Mouse (Mus musculus) embryonic facial prominence, embryonic 14.5 days (tissue): Measurements from ENCODE around the gene Mrpl18. TPM values are rescaled to one million over a fixed set of nuclear protein-coding genes. Genes with fewer than 3 reads are reported as not detected.
A peak's percentile ranks its signal among the peaks of the same experiment; 100 is the strongest.
"Not testable (repeated sequence)": the region's sequence is repeated elsewhere in the genome, so short reads cannot be mapped to it uniquely, and the experiment has no call there.

ENCODE experiments used
- ATAC-seq: fragments of 200-750 bp; cut with Nextera tagmentation; 2 replicates; pipeline ENCODE4 v1.8.0; 2017; ENCODE audit warnings: low read depth, moderate number of reproducible peaks, moderate TSS enrichment
- DNase-seq: peaks from one replicate; pipeline ENCODE4 v3.0.0-alpha.2; 2015; ENCODE audit warnings: low spot score
- H3K27ac ChIP-seq: fragments of 300-500 bp; sonication (generic); replicated peaks from 2 replicates; pipeline ENCODE4 v1.5.1; 2014; ENCODE audit warnings: low read depth, mild to moderate bottlenecking, low read length, moderate library complexity
- H3K27me3 ChIP-seq: fragments of 300-500 bp; sonication (generic); replicated peaks from 2 replicates; pipeline ENCODE4 v1.6.1; 2014; ENCODE audit warnings: low read length; ENCODE audit not compliant: control insufficient read depth, insufficient read depth
- H3K36me3 ChIP-seq: fragments of 300-500 bp; sonication (generic); 2 replicates; pipeline ENCODE4 v1.6.1; 2014; ENCODE audit warnings: low read length, mixed read lengths; ENCODE audit not compliant: control insufficient read depth, insufficient read depth
- H3K4me1 ChIP-seq: fragments of 300-500 bp; sonication (generic); 2 replicates; pipeline ENCODE4 v1.6.1; 2014; ENCODE audit warnings: antibody characterized with exemption, low read length; ENCODE audit not compliant: control insufficient read depth, insufficient read depth
- H3K4me2 ChIP-seq: fragments of 300-500 bp; sonication (generic); 2 replicates; pipeline ENCODE4 v1.6.1; 2014; ENCODE audit warnings: low read depth, mild to moderate bottlenecking, low read length, moderate library complexity, mixed read lengths
- H3K4me3 ChIP-seq: fragments of 300-500 bp; sonication (generic); 2 replicates; pipeline ENCODE4 v1.5.1; 2014; ENCODE audit warnings: low read depth, mild to moderate bottlenecking, low read length
- H3K9ac ChIP-seq: fragments of 300-500 bp; sonication (generic); 2 replicates; pipeline ENCODE4 v1.6.1; 2014; ENCODE audit warnings: low read depth, mild to moderate bottlenecking, low read length, moderate library complexity, mixed read lengths
- H3K9me3 ChIP-seq: fragments of 300-500 bp; sonication (generic); 2 replicates; pipeline ENCODE4 v1.6.1; 2016; ENCODE audit warnings: low read length; ENCODE audit not compliant: control insufficient read depth
- WGBS: fragments of 180-500 bp; shearing (Covaris S2); extraction: QIAGEN DNeasy Blood & Tissue Kit; methylation state at CpG from one replicate; pipeline ENCODE4 v1.1.7; 2014; 5-methylcytosine and 5-hydroxymethylcytosine counted together
- polyA plus RNA-seq: library from polyadenylated mRNA; unstranded; fragments of >200 nt; fragmentation: Nextera tagmentation; extraction: Ambion mirVana; gene quantifications from 2 replicates; pipeline ENCODE4 v1.2.1, GENCODE M21; 2014

Mrpl18 gene
- 118 and 123 TPM in 2 replicates for polyA plus RNA-seq

GRCm38 (mm10) chr17:12915881-12916583 lies at the start of gene Mrpl18:
Gene Mrpl18, minus strand, starts transcription at chr17:12916345.
- H3K36me3 ChIP-seq = peaks cover 66% of the 10 kb centered on the region
- under 1% methylated on average over 50 of the region's 56 CpGs for WGBS

DNA sequence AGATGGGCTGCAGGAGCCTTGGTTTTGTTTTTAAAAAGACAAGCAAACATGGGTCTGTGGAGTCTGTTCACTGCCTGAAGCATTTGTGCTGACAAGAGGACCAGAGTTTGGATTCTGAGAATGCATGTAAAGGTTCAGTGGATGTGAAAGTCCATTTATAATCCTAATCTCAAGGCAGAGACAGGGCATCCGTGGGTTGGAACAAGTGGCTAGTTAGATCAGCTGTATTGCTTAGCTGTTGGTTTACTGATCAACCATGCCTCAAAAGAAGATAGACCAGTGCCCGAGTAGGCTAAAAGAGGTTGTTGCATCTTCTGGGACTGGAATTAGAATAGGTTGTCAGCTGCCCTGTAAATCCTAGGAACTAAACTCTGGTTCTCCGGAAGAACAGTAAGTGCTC lies 47.3 kb upstream of the Mrpl18 start:
- no peaks in the 10 kb centered on the region for H3K9me3 ChIP-seq
- H3K4me1 ChIP-seq = peaks cover 12% of the 10 kb centered on the region
- H3K27ac ChIP-seq = 0 out of 2 replicates have a peak overlapping the region, but pooled peaks have one; percentile 28
- 79% methylated on average over 3 of the region's 3 CpGs for WGBS
- peaks cover 32% of the 10 kb centered on the region for H3K36me3 ChIP-seq
- no peak overlapping the region for H3K4me3 ChIP-seq
- no peak for DNase-seq
- no peaks in the 10 kb centered on the region for H3K27me3 ChIP-seq
- no peak overlapping the region for H3K9ac ChIP-seq
- ATAC-seq = no peak
- H3K4me2 ChIP-seq = no peak overlapping the region

More at GRCm38 (mm10) chr17:12915881-12916583, at the start of gene Mrpl18:
- peak within 1 kb of the TSS; percentile 98 for H3K9ac ChIP-seq
- DNase-seq (peak; percentile 100), ATAC-seq (peak; percentile 99)
- peaks cover 10% of the 10 kb centered on the region; the same call in 1 of the 2 replicates for H3K4me1 ChIP-seq
- H3K4me2 ChIP-seq = peak within 1 kb of the TSS; percentile 90
- H3K9me3 ChIP-seq = no peaks in the 10 kb centered on the region
- no peaks in the 10 kb centered on the region for H3K27me3 ChIP-seq
- peak within 1 kb of the TSS; percentile 99 for H3K4me3 ChIP-seq
- H3K27ac ChIP-seq = peak within 1 kb of the TSS; percentile 93

- peaks cover 12% of the 10 kb centered on the region for H3K4me1 ChIP-seq
- 1% methylated on average over 18 of the region's 42 CpGs for WGBS
Measured at GRCm38 (mm10) chr17:12960331-12960873, 44.3 kb upstream of the Mrpl18 start, which contains the start of gene Acat2. Gene Acat2, minus strand, starts transcription at chr17:12960747.

DNA sequence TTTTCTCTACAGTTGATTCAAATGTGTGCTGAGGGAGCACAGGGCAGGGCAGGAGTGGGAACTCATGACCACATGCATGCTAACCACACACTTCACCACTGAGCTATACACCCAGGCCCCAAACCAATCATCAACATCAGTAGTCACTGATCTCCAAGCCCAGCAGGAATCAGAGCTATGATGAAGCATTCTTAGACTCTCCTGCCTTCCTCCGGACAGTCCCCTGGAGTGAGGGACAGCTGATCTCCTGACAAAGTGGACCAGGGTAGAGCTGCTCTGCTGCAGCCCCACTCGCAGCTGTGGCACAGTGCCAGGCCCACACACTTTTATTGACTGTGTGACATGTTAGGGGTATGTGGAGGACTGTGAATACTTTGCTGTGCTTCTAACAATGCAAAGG lies 43.2 kb upstream of the Mrpl18 start:
- H3K27me3 ChIP-seq, H3K9me3 ChIP-seq, ATAC-seq, DNase-seq, H3K27ac ChIP-seq, H3K4me3 ChIP-seq, H3K9ac ChIP-seq: not testable (repeated sequence)
- 43% methylated on average over 1 of the region's 2 CpGs for WGBS
- H3K4me1 ChIP-seq = peaks cover 12% of the 10 kb centered on the region
- peak overlapping the region; percentile 33; the same call in 1 of the 2 replicates for H3K4me2 ChIP-seq
- peaks cover 23% of the 10 kb centered on the region for H3K36me3 ChIP-seq

More at GRCm38 (mm10) chr17:12960331-12960873, 44.3 kb upstream of the Mrpl18 start, which contains the start of gene Acat2:
- Histone ChIP-seq H3K27ac (peak within 1 kb of the TSS; percentile 77), H3K4me3 (peak within 1 kb of the TSS; percentile 75), H3K4me2 (peak within 1 kb of the TSS; percentile 87), H3K27me3 (no peaks in the 10 kb centered on the region), H3K36me3 (peaks cover 26% of the 10 kb centered on the region), H3K9me3 (no peaks in the 10 kb centered on the region), H3K9ac (peak within 1 kb of the TSS; percentile 71)
- ATAC-seq (peak; percentile 99), DNase-seq (peak; percentile 97)

- DNase-seq = no peak
- peaks cover 42% of the 10 kb centered on the region for H3K36me3 ChIP-seq
- no peaks in the 10 kb centered on the region for H3K27me3 ChIP-seq
- H3K4me1 ChIP-seq = peaks cover 6% of the 10 kb centered on the region
- no peak for ATAC-seq
- no peak overlapping the region for H3K4me2 ChIP-seq
- H3K27ac ChIP-seq = no peak overlapping the region
- WGBS = 92% methylated on average over 8 of the region's 8 CpGs
- no peaks in the 10 kb centered on the region for H3K9me3 ChIP-seq
- H3K9ac ChIP-seq = no peak overlapping the region
- H3K4me3 ChIP-seq = no peak overlapping the region
Measured at GRCm38 (mm10) chr17:12956664-12957063, 40.5 kb upstream of the Mrpl18 start.

GRCm38 (mm10) chr17:12949669-12950068 lies 33.5 kb upstream of the Mrpl18 start:
- ATAC-seq (no peak), DNase-seq (no peak)
- Histone ChIP-seq H3K4me3 (no peak overlapping the region), H3K4me1 (no peaks in the 10 kb centered on the region), H3K9me3 (no peaks in the 10 kb centered on the region), H3K36me3 (peaks cover 69% of the 10 kb centered on the region), H3K9ac (no peak overlapping the region), H3K4me2 (no peak overlapping the region), H3K27me3 (no peaks in the 10 kb centered on the region), H3K27ac (no peak overlapping the region)
- 93% methylated on average over 5 of the region's 5 CpGs for WGBS

DNA sequence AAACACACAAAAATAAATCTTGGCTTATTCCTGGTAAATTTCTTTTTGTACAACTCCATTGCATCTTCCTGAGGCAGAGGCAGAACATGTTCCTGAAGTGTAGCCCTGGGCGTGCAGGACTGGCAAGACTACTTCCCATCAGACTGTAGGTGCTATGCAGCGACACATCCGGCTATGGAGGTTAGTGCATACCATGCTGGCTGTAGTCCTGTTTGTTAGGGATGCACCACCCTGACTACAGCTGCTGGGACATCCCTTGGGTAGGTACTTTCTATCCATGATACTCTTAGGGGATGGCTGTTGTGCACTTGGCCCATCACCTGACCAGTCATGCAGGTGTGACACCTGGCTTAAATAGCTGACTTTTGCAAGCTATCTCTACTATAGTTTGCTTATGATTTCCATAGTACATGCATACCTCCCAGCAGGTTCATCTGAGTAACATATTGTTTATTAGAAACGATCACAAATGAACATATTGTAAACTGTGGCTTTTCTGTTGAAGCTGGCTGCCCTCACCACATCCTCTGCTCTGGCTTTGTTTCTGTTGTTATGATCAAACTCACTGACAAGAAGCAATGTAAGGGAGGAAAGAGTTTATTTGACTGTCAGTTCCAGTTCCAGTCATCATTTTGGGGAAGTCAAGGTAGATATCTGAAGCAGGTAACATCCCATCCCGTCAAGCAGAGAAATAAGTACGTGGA lies 26.5 kb upstream of the Mrpl18 start:
- Histone ChIP-seq H3K27ac (no peak overlapping the region), H3K27me3 (no peaks in the 10 kb centered on the region), H3K9me3 (no peaks in the 10 kb centered on the region), H3K4me3 (no peak overlapping the region), H3K9ac (no peak overlapping the region), H3K4me1 (no peaks in the 10 kb centered on the region), H3K4me2 (no peak overlapping the region), H3K36me3 (peaks cover 40% of the 10 kb centered on the region)
- DNase-seq (no peak), ATAC-seq (no peak)
- WGBS = 90% methylated on average over 6 of the region's 6 CpGs

DNA sequence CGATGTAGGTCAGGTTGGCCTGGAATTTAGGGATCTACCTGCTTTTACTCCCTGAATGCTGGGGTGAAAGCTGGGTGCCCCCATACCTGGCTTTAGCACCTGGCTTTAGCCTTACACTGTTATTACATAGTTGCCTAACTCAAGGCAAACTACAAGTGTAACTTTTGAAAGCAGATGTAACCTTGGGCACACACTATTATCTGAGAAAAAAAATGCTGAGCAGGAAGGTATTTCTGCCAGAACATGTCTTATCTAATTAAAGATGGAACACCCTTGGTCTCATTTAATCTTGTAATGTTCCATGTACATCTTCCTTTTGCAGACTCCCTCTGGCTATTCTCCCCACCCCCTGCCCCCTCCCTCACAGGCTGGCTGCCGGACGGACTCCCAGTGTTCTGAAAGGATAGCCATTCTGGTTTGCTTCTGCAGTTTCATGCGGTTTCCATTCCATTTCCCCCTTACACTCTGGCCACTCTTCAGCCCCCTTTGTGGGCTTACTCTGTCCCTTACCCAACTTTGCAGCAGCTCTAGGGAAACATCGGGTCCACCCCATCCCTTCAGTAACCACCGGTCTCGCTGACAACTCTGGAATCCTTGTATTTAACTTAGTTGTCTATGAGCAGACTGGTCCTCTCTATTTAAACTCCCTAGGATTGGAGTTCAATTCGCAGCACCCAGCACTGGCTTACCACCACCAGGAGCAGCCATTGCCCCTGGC lies 25.6 kb upstream of the Mrpl18 start:
- no peak overlapping the region for H3K9ac ChIP-seq
- no peak overlapping the region for H3K4me2 ChIP-seq
- no peak overlapping the region for H3K27ac ChIP-seq
- no peak for DNase-seq
- ATAC-seq = no peak
- 71% methylated on average over 8 of the region's 8 CpGs for WGBS
- no peaks in the 10 kb centered on the region for H3K9me3 ChIP-seq
- peaks cover 36% of the 10 kb centered on the region for H3K36me3 ChIP-seq
- H3K4me1 ChIP-seq = no peaks in the 10 kb centered on the region
- H3K27me3 ChIP-seq = no peaks in the 10 kb centered on the region
- no peak overlapping the region for H3K4me3 ChIP-seq
